Mouse (Mus musculus) embryonic fibroblast, embryonic 13.5 days (primary cell): ENCODE data around the gene Wnt4.

Experiments
- CTCF ChIP-seq: IDR thresholded peaks from 2 replicates; pipeline ENCODE4 v1.5.1; 2011; ENCODE audit warnings: mild to moderate bottlenecking, control low read depth, low read length, moderate library complexity, borderline replicate concordance; ENCODE audit not compliant: insufficient read depth
- POLR2A ChIP-seq: IDR thresholded peaks from 2 replicates; pipeline ENCODE4 v1.6.1; 2011; ENCODE audit warnings: low read depth, mild to moderate bottlenecking, control low read depth, low read length, moderate library complexity

DNA sequence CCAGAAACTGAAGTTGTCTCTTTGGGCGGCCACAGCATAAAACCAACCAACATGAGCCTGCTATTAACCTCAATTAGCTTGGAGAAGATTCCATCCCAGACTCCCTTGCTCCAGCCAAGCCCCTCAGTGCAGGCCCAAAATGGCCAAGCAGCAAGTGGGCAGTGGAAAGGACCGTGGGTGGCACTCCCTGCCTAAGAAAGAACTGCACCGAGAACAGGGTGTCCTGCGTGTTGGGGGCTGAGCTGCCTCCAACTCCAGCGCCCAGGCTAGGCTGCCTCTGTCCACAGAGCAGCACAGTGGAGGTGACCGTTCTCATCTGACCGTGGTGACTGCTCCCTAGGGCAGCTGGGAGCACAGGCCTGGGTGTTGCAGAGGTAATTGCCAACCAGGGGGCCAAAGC, 16.7 kb downstream of the Wnt4 start:
- no peak for TF ChIP-seq CTCF
- TF ChIP-seq POLR2A = no peak
